Mouse (Mus musculus): ENCODE data around the gene Dhrs13. TPM values are rescaled to one million over a fixed set of nuclear protein-coding genes. Genes with fewer than 3 reads are reported as not detected.
"Not testable (repeated sequence)": the region's sequence is repeated elsewhere in the genome, so short reads cannot be mapped to it uniquely, and the experiment has no call there.

Gene Dhrs13
- total RNA-seq, 2 experiments from 2014 or later: 4.6 to 5.7 TPM

DNA sequence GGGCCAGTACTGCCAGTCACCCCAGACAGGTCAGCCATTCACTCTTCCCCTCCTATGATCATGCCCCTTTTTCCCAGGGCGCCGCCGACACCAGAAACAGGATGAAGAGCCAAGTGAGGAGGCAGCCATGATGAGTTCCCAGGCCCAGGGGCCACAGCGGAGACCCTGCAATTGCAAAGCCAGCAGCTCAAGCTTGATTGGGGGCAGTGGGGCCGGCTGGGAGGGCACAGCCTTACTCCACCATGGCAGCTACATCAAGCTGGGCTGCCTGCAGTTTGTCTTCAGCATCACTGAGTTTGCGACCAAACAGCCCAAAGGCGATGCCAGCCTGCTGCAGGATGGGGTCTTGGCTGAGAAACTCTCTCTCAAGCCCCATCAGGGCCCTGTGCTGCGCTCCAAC, 2.8 kb upstream of the Dhrs13 start:
- DNase-seq (ENCODE audit: low spot score in 2 of 2): no peak
- no peak overlapping the region for H3K4me3 ChIP-seq
- no peak overlapping the region for H3K27ac ChIP-seq
- TF ChIP-seq CTCF (conservative IDR thresholded peaks at IDR 0.05): no peak

DNA sequence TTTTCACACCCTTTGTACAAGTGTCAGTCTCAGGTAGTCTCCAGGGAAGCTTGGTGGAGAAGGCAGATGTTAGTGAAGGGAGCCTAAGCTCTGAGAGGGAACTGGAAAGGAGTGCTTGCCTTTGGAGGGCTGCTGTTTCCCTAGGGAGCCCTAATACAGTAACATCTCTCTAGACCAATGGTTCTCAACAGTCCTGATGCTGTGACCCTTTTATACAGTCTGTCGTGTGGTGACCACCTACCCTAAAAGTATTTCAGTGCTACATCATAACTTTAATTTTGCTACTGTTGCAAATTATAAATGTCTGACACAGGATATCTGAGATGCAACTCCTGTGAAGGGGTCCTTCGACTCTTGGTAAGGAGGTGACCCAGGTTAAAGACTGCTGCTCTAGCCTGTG, 1.5 kb upstream of the Dhrs13 start:
- no peak for DNase-seq (ENCODE audit: low spot score in 2 of 2)
- Histone ChIP-seq H3K4me3 (no peak overlapping the region), H3K27ac (no peak overlapping the region)
- TF ChIP-seq CTCF (conservative IDR thresholded peaks at IDR 0.05): no peak

DNA sequence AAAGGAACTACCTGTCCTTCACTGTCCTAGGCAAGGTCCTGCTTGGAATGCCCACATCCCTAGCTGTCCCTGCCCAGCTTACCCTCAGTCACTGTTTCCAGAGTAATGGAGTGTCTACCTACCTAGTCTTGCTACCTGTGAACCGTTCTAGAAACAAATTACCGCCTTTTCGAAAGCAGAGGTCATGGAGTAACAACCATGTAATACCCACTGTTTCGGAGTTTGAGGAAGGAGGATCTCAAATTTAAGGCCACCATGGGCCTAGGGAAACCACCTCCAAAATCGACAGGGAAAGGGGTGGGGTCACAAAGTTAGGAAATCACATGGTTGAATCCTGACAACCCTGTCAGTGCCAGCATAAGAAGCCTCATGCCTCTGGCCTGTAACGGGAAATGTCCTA, 691 bp upstream of the Dhrs13 start:
- peak overlapping the region; percentile 64; the same call in 1 of the 2 replicates for H3K4me3 ChIP-seq
- no peak for DNase-seq (ENCODE audit: low spot score in 2 of 2)
- peak overlapping the region; percentile 77; the same call in 1 of the 2 replicates for H3K27ac ChIP-seq
- TF ChIP-seq CTCF (conservative IDR thresholded peaks at IDR 0.05): no peak

DNA sequence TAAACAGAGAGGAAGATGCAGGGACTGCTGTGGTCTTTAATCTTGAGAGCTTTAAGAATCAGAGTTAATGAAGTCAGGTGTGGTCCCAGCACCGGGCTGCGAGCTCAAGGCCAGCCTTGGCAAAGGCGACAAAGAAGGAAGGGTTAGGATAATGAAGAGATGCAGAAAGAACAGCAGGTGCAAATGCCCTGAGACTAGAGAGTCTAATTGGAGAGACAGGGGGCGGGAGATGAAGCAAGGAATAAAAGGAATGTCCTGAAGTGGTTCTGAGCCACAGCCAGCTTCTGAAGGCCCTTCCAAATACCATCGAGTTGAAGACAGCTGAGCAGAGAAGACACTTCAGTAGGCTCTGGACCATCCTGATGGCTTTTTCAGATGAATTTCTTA, 722 bp downstream of the Dhrs13 start:
- no peak for DNase-seq (ENCODE audit: low spot score in 2 of 2)
- peak overlapping the region; percentile 64 for H3K4me3 ChIP-seq
- H3K27ac ChIP-seq: peak overlapping the region; percentile 77
- TF ChIP-seq CTCF (conservative IDR thresholded peaks at IDR 0.05): no peak

DNA sequence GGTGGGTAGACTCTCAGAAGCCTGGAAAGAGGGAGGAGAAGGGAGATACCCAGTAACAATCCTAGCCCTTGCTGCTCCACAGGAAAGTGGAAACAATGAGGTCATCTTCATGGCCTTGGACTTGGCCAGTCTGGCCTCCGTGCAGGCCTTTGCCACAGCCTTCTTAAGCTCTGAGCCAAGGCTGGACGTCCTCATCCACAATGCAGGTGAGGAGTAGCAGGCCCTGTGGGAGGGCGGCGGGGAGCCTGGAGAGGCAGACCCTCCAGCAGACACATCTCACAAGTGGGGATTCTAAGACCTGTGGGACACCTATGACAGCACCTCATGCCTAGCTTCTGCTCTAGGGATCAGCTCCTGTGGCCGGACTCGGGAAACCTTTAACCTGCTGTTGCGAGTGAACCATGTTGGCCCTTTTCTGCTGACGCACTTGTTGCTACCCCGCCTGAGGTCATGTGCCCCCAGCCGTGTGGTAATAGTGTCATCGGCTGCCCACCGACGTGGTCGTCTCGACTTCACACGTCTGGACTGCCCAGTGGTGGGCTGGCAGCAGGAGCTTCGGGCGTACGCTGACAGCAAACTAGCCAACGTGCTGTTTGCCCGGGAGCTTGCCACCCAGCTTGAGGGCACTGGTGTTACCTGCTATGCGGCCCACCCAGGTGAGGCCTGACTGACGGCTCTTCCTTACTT, 2.0 kb downstream of the Dhrs13 start:
- TF ChIP-seq CTCF (conservative IDR thresholded peaks at IDR 0.05): no peak
- no peak overlapping the region for H3K27ac ChIP-seq
- DNase-seq (ENCODE audit: low spot score in 2 of 2): no peak

DNA sequence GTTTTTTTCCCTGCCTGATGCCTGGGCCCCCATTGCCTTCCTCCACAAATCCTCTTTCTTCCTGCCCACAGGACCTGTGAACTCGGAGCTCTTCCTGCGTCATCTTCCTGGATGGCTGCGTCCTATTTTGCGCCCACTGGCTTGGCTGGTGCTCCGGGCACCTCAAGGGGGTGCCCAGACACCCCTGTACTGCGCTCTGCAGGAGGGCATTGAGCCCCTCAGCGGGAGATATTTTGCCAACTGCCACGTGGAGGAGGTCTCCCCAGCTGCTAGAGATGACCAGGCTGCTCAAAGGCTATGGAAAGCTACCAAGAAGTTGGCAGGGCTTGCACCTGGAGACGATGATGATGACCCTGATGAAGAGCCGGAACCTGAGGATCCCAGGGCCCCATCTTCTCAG, 4.7 kb downstream of the Dhrs13 start:
- no peak for TF ChIP-seq CTCF (conservative IDR thresholded peaks at IDR 0.05)
- no peak for DNase-seq (ENCODE audit: low spot score in 2 of 2)
- Histone ChIP-seq H3K27ac (no peak overlapping the region), H3K4me3 (no peak overlapping the region)

More for the DNA sequence above, 2.0 kb downstream of the Dhrs13 start:
- no peak overlapping the region for H3K4me3 ChIP-seq

DNA sequence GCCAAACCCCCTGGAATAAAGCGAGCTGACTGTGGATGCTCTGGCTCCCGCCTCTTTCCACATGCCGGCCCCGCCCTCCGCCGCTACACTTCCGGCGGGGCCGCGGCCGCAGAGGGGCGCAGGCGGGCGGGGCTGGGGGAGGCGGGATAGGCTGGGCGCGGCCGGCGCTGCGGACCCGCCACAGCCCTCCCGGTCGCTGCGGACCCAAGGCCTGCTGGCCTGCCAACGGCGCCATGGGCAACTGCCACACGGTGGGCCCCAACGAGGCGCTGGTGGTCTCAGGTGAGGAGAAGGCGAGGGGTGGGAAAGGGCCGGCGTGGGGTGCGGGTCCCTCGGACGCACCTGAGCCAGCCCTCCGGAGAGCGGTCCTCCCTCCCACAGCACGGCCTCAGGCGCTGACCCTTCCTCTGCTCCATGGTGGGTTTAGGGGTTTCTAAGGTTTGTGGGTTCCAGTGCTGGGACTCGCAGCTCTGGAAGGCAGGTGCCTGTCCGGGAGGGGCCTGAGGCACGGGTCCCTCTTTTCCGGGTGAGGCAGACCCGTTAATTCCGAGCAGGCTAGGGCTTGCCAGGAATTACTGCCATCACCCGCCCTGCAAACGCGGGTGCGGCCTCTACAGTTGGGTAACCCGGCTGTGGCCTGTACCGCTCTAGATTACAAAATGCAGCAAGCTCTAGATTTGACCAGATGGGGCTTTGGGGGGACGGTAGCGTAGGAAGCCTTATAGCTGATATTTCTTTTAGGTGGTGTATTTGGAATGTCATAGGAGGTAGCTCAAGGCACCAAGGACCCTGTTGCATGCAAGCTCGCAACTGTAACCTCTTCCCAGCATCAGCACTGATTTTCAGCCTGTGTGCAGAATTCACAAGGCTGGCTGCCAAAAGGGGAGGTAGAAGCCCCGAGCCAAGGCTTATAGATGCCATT, 6.0 kb downstream of the Dhrs13 start, which contains the start of gene Flot2:
Gene Flot2, plus strand, starts transcription at position 101 of the 922 bp plus-strand sequence.
- DNase-seq (ENCODE audit: low spot score in 2 of 2): no peak
- Histone ChIP-seq H3K4me3 (peak within 1 kb of the TSS; percentile 94), H3K27ac (peak within 1 kb of the TSS; percentile 93)
- TF ChIP-seq CTCF (conservative IDR thresholded peaks at IDR 0.05): peak; percentile 44

DNA sequence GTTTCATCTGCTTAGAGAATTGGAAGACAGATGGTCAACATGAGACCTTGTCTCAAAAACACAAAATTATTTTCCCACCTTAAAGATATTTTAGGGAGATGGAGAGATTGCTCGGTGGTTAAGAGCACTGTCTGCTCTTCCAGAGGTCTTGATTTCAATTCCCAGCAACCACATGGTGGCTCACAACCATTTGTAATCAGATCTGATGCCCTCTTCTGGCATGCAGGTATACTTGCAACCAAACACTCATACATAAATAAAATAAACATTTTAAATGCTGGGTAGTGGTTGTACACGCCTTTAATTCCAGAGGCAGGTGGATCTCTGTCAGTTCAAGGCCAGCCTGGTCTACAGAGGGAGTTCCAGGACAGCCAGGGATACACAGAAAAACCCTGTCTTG, 8.8 kb downstream of the Dhrs13 start:
- Histone ChIP-seq H3K27ac (no peak overlapping the region), H3K4me3 (no peak overlapping the region)
- TF ChIP-seq CTCF (conservative IDR thresholded peaks at IDR 0.05): peak; percentile 58
- no peak for DNase-seq (ENCODE audit: low spot score in 2 of 2)

DNA sequence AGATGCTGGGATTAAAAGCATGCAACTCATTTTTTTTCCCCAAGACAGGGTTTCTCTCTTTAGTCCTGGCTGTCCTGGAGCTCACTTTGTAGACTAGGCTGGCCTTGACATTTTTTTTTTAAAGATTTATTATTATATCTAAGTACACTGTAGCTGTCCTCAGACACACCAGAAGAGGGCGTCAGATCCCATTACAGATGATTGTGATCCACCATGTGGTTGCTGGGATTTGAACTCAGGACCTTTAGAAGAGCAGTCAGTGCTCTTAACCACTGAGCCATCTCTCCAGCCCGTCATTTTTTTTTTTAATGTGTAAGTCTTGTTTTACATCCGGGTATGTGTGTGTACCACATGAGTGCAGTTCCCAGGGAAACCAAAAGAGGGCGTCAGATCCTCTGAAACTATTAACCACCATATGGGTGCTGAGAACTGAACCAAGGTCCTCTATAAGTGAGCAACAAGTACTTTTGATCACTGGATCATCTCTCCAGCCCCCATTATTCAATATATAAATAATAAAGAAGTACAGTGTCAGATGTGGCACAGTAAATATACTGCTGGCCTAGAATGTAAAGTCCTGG, 10.3 kb downstream of the Dhrs13 start:
- not testable (repeated sequence) for H3K4me3 ChIP-seq; DNase-seq (ENCODE audit: low spot score in 2 of 2); H3K27ac ChIP-seq
- peak; percentile 38 for TF ChIP-seq CTCF (conservative IDR thresholded peaks at IDR 0.05)

DNA sequence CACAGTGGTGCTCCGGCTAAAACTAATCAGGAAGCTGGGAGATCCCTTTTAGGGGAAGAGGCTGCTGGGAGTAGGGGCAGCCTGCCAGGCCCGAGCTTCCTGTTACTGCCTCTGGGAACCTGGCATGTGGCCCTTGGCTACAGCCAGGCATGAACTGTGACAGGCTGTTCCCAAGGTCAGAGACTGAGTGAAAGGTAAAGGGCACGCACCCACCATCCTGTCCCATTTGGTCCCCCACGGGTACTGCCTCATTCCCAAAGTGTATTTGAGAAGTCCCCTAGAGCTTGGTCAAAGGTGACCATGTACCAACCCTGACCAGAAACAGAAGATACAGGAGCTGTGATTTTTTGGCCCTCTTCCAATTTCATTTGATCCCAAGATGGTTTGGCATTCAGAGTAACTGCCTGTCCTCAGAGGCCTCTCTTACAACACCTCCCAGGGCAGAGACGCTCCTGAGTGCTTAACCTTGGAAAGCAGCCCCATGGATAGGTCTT, 12.7 kb downstream of the Dhrs13 start:
- Histone ChIP-seq H3K4me3 (no peak overlapping the region), H3K27ac (peak overlapping the region; percentile 65; the same call in 1 of the 2 replicates)
- peak in 1 of 2 experiments; percentile 17 for DNase-seq (ENCODE audit: low spot score in 2 of 2)
- TF ChIP-seq CTCF (conservative IDR thresholded peaks at IDR 0.05): no peak

DNA sequence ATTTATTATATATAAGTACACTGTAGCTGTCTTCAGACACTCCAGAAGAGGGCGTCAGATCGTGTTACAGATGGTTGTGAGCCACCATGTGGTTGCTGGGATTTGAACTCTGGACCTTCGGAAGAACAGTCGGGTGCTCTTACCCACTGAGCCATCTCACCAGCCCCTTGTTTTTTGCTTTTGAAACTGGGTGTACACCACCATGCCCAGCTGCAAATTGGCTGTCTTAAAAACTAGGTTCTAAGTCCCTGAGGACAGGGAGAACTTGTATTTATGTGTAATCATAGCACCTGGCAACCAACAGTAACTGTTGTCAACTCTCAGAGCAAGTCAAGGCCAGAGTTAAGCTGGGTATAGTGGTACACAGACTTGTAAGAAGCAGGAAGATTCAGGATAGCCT, 16.6 kb downstream of the Dhrs13 start:
- not testable (repeated sequence) for H3K4me3 ChIP-seq; DNase-seq (ENCODE audit: low spot score in 2 of 2); H3K27ac ChIP-seq

DNA sequence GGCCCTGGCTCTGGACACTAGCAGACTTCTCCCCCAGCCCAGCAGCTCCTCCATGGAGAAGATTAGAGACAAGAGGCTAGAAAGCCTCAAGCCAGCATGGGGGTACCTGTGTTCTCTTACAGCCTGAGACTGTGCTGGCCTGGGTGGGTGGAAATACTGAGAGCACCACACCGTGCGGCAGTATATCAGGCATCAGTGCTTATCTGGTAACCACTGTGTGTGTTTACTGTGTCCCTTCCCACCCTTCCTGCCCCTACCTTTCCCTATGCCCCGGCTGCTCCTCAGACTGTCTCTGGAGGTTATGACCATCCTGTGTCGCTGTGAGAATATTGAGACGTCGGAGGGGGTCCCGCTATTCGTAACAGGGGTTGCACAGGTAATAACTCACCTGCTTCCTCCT, 21.0 kb downstream of the Dhrs13 start:
- TF ChIP-seq CTCF (conservative IDR thresholded peaks at IDR 0.05): no peak
- Histone ChIP-seq H3K27ac (no peak overlapping the region), H3K4me3 (no peak overlapping the region)
- DNase-seq (ENCODE audit: low spot score in 2 of 2): no peak

DNA sequence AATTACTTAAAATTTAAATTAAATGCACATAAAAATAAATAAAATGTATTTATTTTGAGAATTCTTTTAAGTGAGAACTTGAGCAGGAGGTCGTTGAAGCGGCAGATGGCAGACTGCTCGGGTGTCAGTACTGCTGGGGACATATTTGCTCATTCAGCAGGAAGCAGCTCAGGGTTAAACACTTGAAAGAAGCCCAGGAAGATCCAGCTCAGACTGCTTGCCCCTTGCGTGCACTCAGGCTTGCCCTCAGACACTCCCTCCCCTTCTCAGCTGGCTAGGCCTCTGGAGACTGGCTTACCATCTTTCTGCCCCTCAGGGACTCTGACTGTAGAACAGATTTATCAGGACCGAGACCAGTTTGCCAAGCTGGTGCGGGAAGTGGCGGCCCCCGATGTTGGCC, 24.9 kb downstream of the Dhrs13 start:
- Histone ChIP-seq H3K27ac (no peak overlapping the region), H3K4me3 (no peak overlapping the region)
- DNase-seq (ENCODE audit: low spot score in 2 of 2): no peak
- TF ChIP-seq CTCF (conservative IDR thresholded peaks at IDR 0.05): no peak
